Mouse (Mus musculus): ENCODE data around the gene Orai1. TPM values are rescaled to one million over a fixed set of nuclear protein-coding genes. Genes with fewer than 3 reads are reported as not detected.

The Orai1 gene
- polyA plus RNA-seq, 1 experiment from 2014 or later = 10.3 TPM

DNA sequence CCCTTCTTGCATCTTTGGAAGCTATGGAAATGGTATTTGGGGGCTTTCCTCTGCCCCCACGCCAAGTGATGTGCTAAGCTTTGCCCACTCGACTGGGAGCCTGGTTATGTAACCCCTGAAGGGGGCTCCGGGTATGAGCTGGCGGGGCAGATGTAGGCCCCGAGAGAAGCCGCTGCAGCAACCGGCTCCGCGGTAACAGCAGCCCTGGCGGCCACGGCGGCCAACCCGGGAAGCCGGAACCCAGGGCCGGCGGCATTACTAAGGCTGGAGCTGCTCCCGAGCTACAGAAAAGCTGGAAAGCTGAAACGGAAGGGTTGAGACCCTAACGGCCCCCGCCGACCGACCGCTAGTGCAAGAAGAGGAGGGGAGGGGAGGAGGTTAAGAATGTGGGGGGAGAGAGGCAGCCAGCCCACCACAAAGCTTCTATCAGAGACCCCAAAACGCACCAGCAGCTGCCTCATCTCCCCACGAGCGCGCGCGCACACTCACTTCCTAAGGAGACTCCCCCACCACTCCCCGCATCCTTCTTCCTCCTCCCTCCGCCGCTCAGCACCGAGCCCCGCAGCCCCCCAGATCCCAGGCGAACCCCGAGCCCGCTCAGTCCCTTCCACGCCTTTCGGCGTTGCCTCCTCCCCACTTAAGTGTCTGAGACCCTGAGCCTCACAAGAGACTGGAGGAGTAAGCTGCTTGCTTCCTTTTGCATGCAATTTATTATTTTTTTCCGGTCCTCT is 26.7 kb upstream of the Orai1 start:
- H3K4me3 ChIP-seq = peak overlapping the region; percentile 82
- peaks cover 10% of the 10 kb centered on the region for H3K36me3 ChIP-seq
- peaks cover 84% of the 10 kb centered on the region for H3K4me1 ChIP-seq
- H3K27me3 ChIP-seq (ENCODE audit: low read depth, poor library complexity, severe bottlenecking) = no peaks in the 10 kb centered on the region
- H3K9me3 ChIP-seq (replicated peaks) = no peaks in the 10 kb centered on the region
- peak overlapping the region; percentile 98 for H3K27ac ChIP-seq (replicated peaks)
- under 1% methylated on average over 41 of the region's 41 CpGs for WGBS
- DNase-seq (ENCODE audit: low spot score) = peak; percentile 66

- DNase-seq (ENCODE audit: low spot score) = peak; percentile 84
- Histone ChIP-seq H3K27ac (replicated peaks) (peak overlapping the region; percentile 98), H3K36me3 (peaks cover 3% of the 10 kb centered on the region), H3K9me3 (replicated peaks) (no peaks in the 10 kb centered on the region), H3K27me3 (ENCODE audit: low read depth, poor library complexity, severe bottlenecking) (no peaks in the 10 kb centered on the region), H3K4me1 (peaks cover 89% of the 10 kb centered on the region), H3K4me3 (peak overlapping the region; percentile 82)
- WGBS = under 1% methylated on average over 35 of the region's 39 CpGs
Observed at GRCm38 (mm10) chr5:122989001-122989525, 25.8 kb upstream of the Orai1 start.

DNA sequence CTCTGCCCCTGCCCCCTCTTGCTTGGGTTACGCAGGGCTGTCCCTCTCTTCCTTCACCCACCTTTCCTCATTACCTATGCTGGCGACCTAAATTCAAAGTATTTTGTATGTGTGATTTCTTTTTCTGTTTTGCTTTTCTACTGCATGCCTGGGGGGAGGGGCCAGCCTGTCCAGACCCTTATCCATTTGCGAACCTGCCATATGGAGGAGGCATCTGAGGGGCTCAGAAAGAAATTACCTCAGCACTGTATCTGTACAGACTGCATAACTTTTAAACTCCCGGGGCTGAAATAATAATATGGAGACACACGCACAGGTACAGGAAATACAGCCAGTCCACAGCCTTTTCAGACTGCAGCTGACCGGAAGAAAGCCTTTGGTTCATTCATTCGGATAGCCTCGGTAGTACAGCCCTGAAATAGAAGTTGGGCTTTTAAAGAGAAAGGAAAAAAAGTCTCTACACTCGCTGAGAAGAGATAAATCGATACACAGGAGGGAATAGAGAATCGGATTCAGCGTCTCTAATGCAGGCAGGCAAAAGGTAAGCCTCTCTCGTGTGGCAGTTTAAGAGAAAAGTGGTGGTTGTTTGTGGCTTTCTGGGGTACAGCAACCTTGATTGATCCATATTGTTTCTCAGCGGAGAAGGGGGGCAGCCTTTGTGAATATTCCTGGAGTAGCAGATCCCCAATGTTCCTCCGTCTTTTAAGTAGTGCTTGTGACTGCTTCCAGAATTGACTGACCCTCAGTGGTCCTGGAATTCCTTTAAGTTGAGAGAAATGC is 25.1 kb upstream of the Orai1 start, which contains the start of gene Kdm2b:
Gene Kdm2b (minus strand): TSS at position 273 of the 780 bp plus-strand sequence.
- no peaks in the 10 kb centered on the region for H3K9me3 ChIP-seq (replicated peaks)
- H3K4me3 ChIP-seq = peak within 1 kb of the TSS; percentile 82
- H3K4me1 ChIP-seq = peaks cover 89% of the 10 kb centered on the region
- no peaks in the 10 kb centered on the region for H3K36me3 ChIP-seq
- WGBS = 1% methylated on average over 15 of the region's 15 CpGs
- H3K27ac ChIP-seq (replicated peaks) = peak within 1 kb of the TSS; percentile 98
- no peak for DNase-seq (ENCODE audit: low spot score)
- H3K27me3 ChIP-seq (ENCODE audit: low read depth, poor library complexity, severe bottlenecking) = no peaks in the 10 kb centered on the region

DNA sequence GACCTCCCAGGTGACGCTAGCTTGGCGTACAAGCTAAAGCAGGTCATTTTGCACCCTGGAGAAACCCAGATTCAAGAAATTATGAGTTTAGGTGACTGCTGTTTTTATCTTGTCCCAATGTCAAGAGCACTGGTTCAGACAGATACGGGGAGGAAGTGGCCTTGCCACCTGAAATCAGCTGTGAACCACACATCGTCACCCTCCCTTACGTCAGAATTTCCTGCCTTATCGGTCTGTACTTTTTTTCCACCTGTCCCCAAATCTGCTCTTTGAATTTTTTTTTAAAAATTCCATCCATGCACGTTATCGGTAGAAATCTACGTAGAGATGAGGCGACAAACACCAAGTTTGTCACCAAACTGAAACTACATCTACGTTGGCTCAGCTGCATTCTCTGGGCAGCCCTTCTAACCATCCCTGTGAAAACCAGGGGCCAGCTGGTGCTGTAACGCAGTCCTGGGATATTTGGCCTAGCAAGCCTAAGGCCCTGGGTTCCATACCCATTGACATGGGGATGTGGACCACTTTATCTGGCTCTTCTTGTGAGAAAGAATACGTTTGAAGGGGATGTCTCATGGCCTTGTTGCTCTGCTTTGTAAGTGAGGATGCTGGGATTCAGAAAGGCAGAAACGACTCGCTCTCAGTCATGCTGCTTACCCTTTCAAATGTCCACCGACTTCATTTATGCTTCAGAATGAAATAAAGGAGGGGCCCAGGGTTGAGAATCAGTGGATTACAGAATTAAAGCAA is 24.3 kb upstream of the Orai1 start:
- H3K4me1 ChIP-seq = peaks cover 89% of the 10 kb centered on the region
- H3K36me3 ChIP-seq = peaks cover under 1% of the 10 kb centered on the region; the same call in 1 of the 2 replicates
- WGBS = 5% methylated on average over 16 of the region's 16 CpGs
- peak; percentile 23 for DNase-seq (ENCODE audit: low spot score)
- no peaks in the 10 kb centered on the region for H3K27me3 ChIP-seq (ENCODE audit: low read depth, poor library complexity, severe bottlenecking)
- H3K9me3 ChIP-seq (replicated peaks) = no peaks in the 10 kb centered on the region
- peak overlapping the region; percentile 98 for H3K27ac ChIP-seq (replicated peaks)
- peak overlapping the region; percentile 82 for H3K4me3 ChIP-seq

- Histone ChIP-seq H3K4me1 (peaks cover 84% of the 10 kb centered on the region), H3K27me3 (ENCODE audit: low read depth, poor library complexity, severe bottlenecking) (no peaks in the 10 kb centered on the region), H3K36me3 (peaks cover 3% of the 10 kb centered on the region; the same call in 1 of the 2 replicates), H3K4me3 (peak overlapping the region; percentile 82), H3K9me3 (replicated peaks) (no peaks in the 10 kb centered on the region), H3K27ac (replicated peaks) (peak overlapping the region; percentile 98)
- DNase-seq (ENCODE audit: low spot score) = peak; percentile 29
- WGBS = 33% methylated on average over 5 of the region's 5 CpGs
Observed at GRCm38 (mm10) chr5:122991350-122992004, 23.4 kb upstream of the Orai1 start.

DNA sequence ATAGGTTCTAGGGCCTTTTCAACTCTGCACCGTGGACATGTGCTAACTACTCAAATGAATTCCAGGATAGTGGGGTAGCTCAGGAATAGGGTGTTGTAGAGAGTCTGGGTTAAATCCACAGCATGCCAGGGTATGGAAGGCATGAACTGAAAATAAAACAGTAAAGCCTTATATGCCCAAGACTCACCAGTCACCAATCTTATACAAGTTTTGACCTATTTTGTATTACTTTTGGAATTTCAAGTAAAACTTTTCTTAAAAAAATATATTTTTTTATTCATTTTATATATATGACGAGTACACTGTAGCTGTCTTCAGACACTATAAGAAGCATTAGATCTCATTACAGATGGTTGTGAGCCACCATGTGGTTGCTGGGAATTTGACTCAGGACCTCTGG is 21.1 kb upstream of the Orai1 start:
- Histone ChIP-seq H3K9me3 (replicated peaks) (no peaks in the 10 kb centered on the region), H3K4me3 (peak overlapping the region; percentile 36; the same call in 1 of the 2 replicates), H3K27me3 (ENCODE audit: low read depth, poor library complexity, severe bottlenecking) (no peaks in the 10 kb centered on the region), H3K4me1 (peaks cover 69% of the 10 kb centered on the region), H3K27ac (replicated peaks) (peak overlapping the region; percentile 83), H3K36me3 (peaks cover 18% of the 10 kb centered on the region)
- DNase-seq (ENCODE audit: low spot score) = no peak
- 57% methylated on average over 2 of the region's 2 CpGs for WGBS

DNA sequence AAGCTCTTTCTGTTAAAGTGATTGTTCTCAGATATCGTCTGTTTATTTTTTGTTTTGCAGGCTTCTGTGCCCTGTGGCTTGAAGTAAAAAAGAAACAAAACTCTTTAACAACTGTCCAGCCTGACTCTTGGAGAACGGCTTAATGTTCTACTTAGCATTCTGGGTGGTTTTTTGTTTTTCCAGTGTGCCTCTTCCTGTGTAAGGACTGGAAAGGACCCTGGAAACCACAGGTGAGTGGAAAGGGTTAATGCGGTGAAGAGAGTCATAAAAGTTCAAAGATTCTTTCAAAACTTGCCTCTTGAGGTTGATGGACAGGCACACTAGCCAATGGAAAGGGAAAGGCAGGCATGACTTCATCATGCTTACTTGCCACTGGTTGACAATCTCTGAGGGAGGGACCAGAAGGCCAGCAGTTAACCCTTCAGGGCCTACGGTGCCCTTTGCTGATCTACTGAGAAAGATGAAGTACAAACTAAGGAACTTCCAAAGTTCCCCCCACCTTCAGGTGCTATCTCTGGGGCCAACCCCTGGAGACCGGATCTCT is 20.5 kb upstream of the Orai1 start:
- H3K36me3 ChIP-seq = peaks cover 18% of the 10 kb centered on the region
- peak; percentile 90 for DNase-seq (ENCODE audit: low spot score)
- H3K27ac ChIP-seq (replicated peaks) = peak overlapping the region; percentile 83
- H3K9me3 ChIP-seq (replicated peaks) = no peaks in the 10 kb centered on the region
- peak overlapping the region; percentile 36 for H3K4me3 ChIP-seq
- H3K4me1 ChIP-seq = peaks cover 67% of the 10 kb centered on the region
- no peaks in the 10 kb centered on the region for H3K27me3 ChIP-seq (ENCODE audit: low read depth, poor library complexity, severe bottlenecking)
- whole genome bisulfite sequencing = 13% methylated on average over 5 of the region's 5 CpGs

DNA sequence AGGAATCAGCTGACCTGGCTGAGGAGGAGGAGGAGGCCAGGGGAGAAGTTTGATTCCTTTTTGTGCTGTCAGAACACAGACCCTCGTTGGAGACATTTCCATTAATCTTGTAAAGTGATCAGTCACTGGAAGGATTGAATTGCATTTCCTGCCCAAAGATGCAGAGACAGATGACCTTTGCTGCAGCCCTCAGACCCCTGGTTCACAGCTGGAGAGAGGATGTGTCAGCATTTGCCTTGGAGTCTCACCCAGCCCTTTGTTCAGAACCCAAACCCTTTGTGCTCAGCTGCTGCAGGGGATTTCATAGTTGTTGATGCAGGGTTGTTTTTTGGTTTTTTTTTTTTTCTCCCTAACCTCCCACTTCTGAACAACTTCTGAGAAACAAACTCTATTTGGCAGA is 20.0 kb upstream of the Orai1 start:
- Histone ChIP-seq H3K9me3 (replicated peaks) (no peaks in the 10 kb centered on the region), H3K4me3 (peak overlapping the region; percentile 36), H3K27ac (replicated peaks) (peak overlapping the region; percentile 83), H3K4me1 (peaks cover 61% of the 10 kb centered on the region), H3K36me3 (peaks cover 18% of the 10 kb centered on the region), H3K27me3 (ENCODE audit: low read depth, poor library complexity, severe bottlenecking) (no peaks in the 10 kb centered on the region)
- no peak for DNase-seq (ENCODE audit: low spot score)
- WGBS = 0% methylated on average over 1 of the region's 1 CpGs

GRCm38 (mm10) chr5:122997205-122998204 is 17.4 kb upstream of the Orai1 start:
- Histone ChIP-seq H3K36me3 (peaks cover 18% of the 10 kb centered on the region), H3K27me3 (ENCODE audit: low read depth, poor library complexity, severe bottlenecking) (no peaks in the 10 kb centered on the region), H3K27ac (replicated peaks) (no peak overlapping the region), H3K4me3 (no peak overlapping the region), H3K4me1 (peaks cover 39% of the 10 kb centered on the region), H3K9me3 (replicated peaks) (no peaks in the 10 kb centered on the region)
- DNase-seq (ENCODE audit: low spot score) = no peak
- 94% methylated on average over 18 of the region's 18 CpGs for WGBS

DNA sequence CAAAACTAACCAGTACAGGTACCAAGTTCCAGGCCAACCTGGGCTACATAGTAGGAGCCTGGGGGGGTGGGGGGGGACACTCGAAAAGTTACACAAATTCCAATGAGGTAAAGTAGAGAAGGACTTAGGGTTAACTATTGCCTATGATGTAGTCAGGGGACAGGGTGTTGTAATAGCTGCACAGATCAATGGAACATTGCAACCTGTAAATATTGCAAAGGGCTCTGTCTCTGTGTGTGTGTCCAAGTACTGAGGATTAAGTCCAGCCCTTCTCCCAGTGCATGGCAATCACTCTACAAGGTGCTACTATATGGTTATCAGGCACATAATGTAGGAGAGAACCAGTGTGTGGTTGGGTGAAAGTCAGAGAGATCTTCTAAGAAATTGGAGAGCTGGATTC is 14.0 kb upstream of the Orai1 start:
- Histone ChIP-seq H3K27ac (replicated peaks) (no peak overlapping the region), H3K9me3 (replicated peaks) (no peaks in the 10 kb centered on the region), H3K4me3 (no peak overlapping the region), H3K27me3 (ENCODE audit: low read depth, poor library complexity, severe bottlenecking) (no peaks in the 10 kb centered on the region), H3K36me3 (peaks cover 15% of the 10 kb centered on the region), H3K4me1 (peaks cover 17% of the 10 kb centered on the region)
- DNase-seq (ENCODE audit: low spot score) = no peak
- WGBS = 69% methylated on average over 1 of the region's 1 CpGs
